Mouse (Mus musculus) spleen, postnatal 14 days (tissue): ENCODE data around the gene Btbd9.
"Not testable (repeated sequence)": the region's sequence is repeated elsewhere in the genome, so short reads cannot be mapped to it uniquely, and the experiment has no call there.

Experiments
- DNase-seq, 2 experiments: peaks; one replicate each; pipeline ENCODE4 v3.0.0; 2021 to 2022; ENCODE audit warnings: low spot score in 2 of 2

The Btbd9 gene

DNA sequence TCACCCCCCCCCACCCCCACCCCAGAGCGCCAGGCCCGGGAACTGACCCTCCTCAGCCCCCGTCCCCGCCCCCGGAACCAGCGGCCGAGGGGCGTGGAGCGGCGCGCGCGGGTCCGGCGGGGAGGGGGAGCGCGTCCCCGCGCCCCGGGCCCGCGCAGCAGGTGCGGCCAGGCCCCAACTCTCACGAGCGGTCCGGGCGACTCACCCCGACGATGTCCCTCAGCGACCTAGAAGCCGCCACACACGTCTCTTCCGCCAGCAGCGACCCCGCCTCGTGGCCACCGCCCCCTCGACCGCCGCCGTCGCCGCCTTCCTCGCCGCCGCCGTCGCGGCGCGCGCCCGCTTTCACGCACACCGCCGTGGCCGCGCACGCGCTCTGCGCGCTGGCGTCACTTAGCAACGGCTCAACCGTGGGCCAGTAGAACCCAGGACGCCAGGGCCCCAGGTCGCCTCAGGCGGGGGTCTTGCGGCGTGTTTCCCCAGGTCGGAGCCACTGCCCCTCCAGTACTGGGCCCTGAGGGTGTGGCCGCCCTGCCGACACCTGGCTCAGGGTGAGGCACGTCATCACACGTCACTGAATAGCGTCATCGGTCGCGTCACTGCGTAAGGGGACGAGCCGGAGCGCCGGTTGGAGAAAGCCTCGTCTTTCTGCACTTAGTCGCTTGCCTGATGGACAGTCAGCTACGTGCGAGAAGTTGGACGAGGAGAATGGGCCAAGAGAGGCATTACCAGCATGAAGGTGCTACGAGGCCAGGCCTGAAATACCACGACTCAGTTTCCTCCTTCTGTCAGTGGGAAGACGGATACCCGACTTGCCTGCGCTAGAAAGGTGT is at the start of gene Btbd9:
Gene Btbd9 (minus strand): TSS at position 548 of the 833 bp plus-strand sequence.
- DNase-seq, result peak; percentile 85 to 92

DNA sequence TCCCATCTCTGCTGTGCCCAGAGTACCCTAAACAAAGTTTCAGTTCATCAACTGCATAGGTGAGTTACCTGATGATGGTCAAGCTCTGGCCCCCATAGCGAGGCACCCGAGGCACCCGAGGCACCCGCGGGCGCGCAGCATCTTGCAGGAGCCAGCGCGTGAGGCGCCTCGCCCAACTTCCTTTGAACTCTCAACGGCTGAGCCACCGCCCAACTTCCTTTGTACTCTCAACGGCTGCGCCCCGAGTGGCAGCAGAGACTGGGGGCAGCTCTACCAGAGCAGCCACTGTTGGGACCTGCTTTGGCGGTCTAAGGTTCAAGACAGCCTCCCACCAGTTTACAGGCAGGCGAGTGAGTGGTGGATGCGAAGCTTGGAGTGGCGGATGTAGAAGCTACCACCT is 47.8 kb upstream of the Btbd9 start, which contains the start of gene Dnah8:
Gene Dnah8 (plus strand): TSS at position 223 of the 400 bp plus-strand sequence.
- not testable (repeated sequence) for DNase-seq

DNA sequence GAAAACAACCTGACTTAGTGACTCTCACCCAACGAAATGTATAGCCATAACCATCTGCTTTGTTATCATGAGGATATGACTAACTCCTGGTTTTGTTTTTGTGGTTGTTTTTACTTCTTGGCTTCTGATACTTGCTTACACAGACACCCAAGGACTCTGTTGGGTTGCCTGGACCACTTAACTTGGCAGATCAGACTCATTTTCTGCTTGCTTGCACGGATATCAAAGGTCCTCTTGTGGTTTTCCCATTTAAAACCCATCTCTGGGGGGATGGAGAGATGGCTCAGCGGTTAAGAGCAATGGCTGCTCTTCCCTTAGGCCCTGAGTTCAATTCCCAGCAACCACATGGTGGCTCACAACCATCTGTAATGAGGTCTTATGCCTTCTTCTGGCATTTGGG is 46.9 kb upstream of the Btbd9 start:
- DNase-seq, result no peak

DNA sequence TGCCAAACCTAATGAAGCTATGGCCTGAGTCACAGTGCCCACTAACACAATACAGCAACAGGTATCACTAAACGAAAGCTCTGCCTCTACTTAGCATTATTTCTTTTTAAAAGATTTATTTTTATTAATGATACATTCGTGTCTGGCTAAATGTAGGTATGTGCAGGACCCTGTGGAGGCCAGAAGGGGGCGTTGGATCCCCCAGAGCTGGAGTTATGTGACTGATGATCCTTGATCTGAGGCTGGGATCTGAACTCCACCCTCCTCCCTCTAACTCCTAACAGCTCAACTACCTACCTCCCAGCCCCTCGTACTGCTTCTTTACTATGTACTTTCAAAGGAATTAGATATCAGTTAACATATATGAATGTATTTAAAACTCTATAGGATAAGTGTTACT is 45.2 kb upstream of the Btbd9 start:
- DNase-seq, result no peak

DNA sequence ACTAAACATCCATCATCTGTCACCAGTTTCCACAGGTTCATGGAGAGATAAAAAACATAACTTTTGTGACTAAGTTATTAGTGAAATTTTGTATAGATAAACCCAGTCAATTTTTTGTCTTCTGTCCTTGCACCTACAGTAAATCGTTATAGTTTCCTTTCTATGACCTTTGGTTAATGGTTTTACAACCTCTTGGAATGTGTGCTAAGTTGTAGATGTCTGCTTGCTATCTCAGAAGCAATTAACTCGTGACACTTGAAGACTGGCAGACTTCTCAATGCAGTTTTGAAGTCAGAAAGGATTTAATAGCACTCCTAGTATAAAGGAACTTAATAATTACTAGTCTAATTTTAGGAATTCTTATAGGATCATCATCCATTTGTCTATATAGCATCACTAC is 44.3 kb upstream of the Btbd9 start:
- DNase-seq, result no peak

DNA sequence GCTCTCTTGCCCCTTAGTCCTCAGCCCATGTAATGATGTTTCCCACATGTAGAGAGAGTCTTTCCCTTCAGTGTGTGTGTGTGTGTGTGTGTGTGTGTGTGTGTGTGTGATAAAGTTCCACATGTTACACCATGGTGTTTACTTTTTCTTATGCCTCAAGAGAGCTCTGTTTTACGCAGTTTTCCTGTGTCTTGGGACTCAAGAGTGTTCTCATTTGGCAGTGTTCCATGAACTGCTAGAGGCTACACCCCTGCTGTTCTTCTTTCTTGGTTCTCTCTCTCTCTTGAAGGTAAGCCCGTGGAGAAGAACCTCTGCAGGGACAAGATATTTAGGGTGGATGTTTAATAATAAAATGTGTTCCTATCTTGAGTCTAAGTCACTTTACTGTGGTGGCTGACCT is 42.9 kb upstream of the Btbd9 start:
- no peak for DNase-seq

DNA sequence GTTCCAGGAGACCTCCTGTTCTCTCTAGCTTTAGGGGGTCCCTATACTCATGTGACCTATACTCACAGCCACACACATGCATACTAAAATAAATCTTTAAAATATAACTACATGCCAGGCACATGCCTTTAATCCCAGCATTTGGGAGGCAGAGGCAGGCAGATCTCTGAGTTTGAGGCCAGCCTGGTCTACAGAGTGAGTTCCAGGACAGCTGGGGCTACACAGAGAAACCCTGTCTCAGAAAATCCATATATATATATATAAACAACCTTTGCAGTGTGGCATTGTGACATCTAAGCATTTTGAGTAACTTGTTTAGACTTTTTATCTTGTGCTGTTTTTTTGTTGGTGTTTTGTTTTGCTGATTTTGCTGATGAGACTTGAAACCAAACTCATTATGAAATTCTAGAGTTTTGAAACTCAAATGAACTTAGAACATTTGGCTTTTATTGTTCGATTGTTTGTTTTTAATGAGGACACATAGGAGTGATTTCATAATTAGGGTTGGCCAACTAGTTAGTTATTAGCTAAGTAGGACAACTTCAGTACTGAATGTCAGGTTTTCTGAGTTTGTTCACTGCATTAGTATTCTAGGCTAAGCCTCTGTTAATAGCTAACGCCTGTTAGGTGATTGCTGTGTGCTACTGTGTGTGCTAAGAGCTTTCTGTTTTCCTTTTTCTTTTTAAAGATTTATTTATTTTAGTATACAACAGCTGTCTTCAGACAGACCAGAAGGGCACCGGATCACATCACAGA is 42.0 kb upstream of the Btbd9 start:
- no peak for DNase-seq

DNA sequence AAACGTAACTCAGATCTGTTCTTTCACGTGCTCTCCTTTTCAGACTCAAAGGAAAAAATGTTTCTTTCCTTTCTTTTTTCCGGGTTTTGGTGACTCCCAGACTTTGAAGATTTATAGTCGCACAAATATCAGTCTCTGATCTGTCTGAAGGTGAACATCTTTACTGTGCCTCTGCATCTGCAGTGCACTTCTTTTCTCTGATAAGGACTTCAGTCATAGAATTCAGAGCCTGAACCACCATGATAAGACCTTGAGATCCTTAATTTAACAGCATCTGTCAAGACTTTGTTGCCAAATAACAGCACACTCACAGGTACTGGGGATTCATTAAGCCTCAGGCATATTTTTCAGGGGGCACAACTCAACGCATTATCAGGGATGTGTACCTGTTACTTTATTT is 39.9 kb upstream of the Btbd9 start:
- no peak for DNase-seq

DNA sequence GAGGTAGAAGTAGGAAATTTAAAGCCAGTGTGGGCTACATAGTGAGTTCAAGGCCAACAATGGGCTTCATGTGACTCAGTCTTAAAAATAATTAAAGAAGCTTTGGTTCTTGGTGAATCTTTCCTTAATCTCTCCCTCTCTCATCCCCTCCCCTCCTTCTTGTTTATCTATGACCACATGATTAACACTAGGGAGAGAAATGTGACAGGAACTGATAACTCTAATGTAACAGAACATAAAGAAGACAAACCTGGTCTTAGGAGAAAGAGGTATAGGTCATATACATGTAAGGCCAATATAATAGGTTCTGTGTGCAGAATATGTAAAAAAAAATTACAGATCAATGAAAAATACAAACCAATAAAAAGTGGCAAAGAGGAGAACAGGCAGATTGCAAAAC is 37.1 kb upstream of the Btbd9 start:
- DNase-seq, result no peak

DNA sequence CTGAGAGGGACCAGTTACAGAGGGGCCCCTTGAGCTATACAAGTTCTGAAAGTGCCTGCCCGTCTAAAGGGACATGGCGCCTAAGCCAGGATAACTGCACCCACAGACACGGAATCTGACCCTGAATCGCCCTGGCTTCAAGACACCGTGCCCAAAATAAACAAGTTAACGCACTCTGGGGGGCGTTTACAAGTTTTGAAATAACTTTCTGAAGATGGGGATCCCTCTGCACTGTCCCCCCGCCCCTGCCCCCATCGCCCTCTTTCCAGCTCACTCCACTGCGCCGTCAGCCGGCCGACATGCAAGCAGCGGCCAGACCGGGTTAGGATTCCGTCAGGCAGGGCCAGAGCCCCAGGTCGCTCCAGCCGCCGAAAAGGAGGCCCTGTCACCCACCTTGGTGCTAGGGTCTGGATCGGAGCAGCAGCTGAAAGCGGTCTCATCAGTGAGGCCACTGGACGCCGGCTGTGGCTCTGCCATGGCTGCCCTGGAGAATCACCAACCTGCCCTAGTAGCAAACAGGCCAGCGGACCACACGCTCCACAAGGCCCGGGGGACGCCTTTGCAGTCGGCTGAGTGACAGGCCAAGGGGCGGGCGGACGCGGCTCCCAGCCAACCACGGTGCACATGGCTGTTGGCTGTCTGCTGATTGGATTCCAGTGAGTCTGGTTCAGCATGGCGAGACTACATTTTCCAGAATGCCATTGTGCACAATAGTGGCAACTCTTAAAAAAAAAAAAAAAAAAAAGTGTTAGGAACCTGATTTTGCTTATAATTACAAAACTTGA is 36.0 kb upstream of the Btbd9 start:
- DNase-seq, result peak; percentile 98 to 99

DNA sequence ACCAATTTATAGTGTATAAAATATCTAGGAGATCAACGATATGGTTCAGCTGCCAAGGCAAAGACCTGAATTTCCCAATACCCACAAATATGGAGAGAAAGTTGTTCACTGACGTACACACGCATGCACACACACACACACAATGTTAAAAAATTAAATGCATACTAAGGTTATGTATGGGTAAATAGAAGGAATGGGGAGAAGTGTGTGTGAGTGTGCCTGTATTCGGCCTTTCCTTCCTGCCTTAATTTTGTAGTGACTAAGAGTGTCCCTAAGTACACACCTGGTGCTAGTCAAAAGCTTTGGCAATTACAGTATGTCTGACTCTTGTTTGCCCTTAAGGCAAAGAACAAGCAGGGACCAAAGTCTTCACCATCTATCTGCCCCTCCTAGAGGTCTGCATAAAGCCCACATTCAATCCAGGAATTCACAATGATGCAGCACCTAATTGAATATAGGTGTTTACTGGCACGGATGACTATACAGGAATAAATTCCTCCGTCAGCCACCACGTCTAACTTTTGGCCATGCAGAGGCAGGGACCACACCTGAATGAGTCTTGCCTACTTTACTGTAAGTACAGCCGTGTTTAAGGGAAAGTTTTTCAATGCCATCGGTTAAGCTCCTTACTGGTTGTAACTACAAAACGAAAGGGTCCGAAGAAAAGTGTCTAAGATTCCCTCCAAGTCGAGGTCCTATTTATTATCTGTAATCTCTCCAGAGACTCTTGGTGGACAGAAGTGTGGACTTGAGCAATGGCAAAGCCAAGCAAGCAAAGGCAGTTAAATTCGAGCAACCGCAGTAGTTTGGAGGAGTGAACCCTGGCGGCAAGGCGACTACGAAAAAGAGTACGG is 35.2 kb upstream of the Btbd9 start:
- DNase-seq, result no peak

DNA sequence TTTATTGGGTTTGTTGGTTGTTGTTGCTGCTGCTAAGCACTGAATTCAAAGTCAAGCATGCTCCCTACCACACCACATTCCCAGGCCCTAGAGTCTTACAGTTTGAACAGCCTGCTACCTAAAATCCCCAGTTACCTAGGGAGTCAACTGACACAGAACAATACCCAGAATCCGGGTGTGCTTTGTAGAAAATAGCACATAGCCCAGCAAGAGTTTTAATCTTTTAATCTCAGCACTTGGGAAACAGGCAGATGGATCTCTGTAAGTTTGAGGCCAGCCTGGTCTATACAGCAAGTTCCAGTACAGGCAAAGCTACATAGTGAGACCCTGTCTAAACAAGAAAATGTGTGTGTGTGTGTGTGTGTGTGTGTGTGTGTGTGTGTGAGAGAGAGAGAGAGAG is 34.5 kb upstream of the Btbd9 start:
- no peak for DNase-seq

DNA sequence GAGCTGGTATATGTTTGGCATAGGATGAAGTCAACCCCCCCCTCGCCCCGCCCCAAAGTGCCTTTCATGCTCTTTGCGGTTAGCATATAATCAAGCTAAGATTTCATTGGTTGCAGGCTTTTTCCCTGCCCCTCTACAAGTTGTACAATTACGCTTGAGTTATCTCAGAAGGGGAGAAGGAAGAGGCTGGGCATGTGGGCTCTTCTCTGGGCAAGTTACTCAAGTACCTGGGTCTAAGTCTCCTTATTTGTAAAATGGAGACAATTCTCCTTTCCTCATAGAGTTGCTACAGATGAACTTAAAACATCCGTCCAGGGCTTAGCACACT is 33.7 kb upstream of the Btbd9 start:
- DNase-seq, result no peak

DNA sequence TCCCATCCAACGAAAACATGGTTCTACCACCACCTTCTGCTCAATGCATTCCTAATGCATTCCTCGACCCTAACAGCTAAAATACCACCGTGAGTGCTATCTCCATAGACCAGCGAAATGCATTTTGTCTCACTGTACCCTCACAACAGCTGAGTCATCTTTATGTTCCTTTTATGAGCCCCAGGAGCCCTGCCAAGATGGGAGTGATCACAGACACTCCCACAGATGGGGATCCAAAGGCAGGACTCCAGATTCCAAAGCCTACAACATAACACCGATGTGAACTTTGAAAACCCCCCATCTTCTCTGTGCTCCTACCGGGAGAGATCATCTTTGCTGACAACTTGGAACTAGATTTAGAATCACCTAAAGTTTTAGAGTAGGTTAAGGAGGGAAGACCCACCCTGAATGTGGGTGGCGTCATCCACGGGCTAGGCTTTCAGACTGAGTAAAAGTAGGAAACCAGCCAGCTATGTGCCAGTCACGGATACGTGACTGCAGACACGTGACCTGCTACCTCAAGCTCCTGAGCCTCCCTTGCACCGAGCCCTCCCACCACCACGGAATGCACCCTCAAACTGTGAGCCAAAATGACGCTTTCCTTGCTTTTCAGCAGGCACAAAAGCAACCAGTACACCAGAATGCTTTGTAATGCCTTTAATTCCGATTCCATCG is 33.2 kb upstream of the Btbd9 start:
- peak in 1 of 2 experiments; percentile 32 for DNase-seq

DNA sequence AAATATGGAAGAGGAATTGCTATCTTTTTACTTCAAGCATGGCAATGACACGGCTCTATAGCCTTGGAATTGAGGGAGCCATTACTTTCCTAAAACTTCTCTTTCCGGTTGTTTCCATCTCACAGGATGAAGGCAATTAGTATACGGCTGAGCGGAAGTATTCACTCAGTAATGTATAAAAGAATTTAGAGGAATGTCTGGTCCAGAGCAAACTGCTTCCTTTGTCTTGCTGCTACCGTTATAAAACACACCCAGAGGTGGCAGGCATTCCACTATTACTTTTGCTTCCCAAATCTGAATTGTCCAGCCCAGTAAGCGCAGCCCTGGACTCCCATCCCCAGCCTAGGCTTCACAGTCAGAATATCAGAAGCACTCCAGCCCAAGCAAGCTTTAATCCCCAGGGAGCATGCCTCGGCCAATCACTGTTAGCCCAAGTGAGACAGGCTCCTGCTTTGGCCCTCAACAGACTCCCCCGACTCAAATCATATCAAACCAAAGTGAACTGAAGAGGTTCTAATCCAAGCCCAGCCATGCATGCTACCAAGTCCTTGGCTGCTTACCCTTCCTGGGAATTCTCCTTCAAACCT is 31.7 kb upstream of the Btbd9 start:
- DNase-seq, result no peak

DNA sequence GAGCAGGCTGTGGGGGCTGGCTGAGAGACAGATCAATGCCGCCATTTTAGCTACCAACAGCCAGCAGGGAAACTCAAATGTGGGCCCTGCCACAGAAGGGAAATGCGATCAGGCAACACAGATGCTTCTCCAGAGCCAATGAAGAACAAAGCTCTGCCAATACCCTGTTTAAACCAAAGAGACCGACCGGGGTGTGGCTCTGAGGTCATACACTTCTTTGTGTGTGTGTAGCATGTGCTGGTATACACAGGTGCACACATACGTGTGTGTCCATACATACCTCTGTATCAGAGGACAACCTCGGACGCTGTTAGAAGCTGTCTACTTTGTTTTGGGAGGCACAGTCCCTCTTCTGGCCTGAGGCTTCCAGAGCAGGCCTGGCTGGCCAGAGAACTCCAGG is 31.0 kb upstream of the Btbd9 start:
- no peak for DNase-seq

DNA sequence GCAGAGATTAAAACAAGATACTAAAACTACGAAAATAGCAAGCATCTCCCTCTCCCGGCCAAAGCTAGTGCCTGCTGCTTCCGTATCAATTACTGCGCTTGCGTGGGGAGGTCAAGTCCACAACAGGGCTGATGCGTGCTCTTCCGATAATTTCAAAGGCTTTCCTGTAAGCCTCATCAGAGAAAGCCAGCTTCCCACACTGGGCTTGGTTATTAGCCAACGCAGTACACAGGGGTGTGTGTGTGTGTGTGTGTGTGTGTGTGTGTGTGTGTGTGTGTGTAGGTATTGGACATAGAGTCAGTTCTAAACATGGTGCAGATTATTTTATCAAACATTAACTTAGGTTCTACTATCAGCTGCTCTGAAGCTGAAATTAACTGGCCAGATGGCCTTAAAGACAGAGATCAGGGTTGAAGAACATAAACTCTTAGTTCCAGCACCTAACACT is 30.4 kb upstream of the Btbd9 start:
- DNase-seq, result no peak

DNA sequence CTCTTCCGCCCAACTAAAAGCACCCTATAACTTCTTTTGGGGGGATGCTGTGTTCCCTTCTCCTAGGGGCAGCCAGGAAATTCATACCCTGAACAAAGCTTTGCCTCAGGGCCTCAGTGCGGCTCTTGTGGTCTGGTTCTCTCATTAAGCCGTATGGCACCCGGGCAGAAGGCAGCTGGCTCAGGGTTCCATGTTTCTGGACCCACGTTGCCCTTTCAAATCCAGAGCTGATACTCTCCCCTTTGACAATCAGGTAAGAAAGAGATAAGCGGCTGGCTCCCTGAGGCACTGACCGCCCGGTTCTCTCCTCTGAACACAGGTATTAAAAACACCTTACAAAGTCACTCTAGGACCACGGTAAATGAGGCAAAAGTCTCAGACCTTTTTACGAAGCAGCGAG is 29.9 kb upstream of the Btbd9 start:
- no peak for DNase-seq

DNA sequence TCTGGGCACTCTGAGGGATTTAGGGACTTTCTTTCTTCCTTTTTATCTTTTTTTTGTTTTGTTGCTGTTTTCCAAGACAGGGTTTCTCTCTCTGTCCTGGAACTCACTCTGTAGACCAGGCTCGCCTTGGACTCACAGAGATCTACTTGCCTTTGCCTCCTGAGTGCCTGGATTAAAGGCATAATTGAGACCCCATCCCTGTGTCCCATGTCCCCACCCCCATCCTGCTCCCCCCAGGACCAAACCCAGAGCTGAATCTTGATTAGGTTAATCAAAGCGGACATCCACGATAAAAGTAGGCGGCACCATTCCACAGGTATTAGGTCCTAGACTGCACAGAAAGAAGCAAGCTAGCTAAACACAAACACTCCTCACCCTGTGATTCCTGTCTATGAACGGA is 28.7 kb upstream of the Btbd9 start:
- DNase-seq, result no peak

DNA sequence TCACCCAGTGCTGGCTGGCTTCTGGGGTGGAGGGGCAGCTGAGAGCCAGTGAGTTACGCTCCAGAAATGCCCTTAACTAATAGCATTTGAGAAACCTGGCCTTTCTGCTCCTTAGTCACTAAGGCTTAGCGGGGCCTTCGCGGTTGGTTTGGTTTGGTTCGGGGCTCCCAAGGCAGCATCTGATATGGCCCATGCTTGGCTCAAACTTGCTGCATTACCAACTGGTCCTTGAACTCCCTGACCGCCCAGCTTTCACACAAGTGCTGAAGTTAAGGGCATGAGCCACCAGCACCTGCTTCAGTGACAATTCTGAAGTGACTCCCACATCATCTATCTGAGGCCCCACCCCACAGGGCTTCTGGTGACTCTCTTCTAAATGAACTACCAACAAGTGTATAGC is 28.0 kb upstream of the Btbd9 start:
- no peak for DNase-seq

DNA sequence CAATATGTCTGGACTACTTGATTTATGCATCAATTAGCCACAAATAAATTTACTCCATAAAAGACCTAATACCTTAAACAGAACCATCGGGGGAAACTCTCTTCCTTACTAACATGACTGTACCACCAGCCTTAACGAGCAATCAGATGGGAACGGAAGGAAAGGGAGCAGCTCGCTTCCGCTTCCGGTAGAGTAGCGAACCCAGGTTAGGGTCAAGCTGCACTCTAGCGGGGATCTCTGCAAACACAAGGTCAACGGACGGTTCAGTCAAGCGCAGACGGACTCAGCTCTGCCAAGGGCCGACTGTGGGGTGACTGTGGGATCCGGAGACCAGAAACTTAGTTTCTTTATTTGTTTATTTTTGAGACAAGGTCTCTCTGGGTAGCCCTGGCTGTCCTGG is 25.9 kb upstream of the Btbd9 start:
- no peak for DNase-seq
